Mouse (Mus musculus): ENCODE measurements at regions not wholly inside any gene's neighbourhood (a gene's known extent, or its start where the extent isn't known, plus 50 kb on each side); places are given as distances from the start of the nearest gene placed in this dataset.
A peak's percentile ranks its signal among the peaks of the same experiment; 100 is the strongest.

DNA sequence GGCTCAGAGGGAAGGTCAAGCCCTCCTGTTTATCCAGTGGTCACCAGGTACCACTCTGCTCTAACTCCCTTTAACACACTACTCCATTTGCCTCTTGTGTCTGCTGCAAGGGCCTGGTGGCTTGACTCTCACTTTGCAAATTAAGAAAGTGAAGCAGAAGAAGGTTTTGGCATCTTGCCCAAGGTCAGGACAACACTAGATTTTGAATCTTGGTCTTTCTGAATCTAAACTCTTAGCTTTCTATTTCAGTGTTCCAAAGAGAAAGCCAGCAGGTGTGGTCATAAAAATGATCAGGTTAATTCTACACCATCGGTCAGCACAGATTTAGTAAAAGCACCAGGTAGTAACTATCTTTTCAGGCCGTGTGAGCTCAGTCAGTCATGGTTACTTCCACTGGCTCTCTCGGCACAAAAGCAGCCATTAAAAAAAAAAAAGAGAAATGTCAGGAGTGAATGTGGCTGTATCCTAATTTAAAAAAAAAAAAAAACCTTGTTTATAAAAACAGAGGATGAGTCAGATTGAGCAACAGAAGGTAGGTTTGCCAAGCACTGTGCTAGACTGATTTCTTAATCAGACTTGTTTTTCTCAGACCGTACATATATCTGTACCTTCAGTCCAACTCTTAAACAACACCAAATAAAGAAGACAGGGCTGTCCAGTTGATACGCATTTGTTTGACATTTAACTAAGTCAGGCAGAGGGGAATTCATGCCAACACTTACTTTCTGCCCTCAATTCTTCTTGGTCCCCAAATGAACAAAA lies 403.6 kb upstream of the Rgma start:
- DNase-seq (ENCODE audit: low spot score in 2 of 2) = no peak
- intact Hi-C loops (cut with DNase I) = no loop called here

DNA sequence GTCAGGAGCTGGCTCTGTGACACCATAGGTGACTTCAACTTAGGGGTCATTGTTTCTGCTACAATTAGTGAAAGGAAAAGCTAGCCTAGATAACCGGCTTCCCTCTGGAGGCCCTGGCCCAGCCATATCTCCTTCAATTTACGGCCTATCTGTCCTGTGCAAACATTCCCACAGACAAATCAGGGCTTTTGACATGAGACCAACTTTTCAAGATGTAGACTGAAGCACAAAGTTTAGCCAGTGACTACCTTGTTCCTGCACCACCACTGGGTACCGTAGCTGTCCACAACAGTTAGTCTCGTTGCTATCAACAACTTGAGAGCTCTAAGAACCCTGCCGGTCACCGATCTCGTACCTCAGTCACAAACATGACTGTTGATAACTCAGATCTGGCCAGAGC lies 402.9 kb upstream of the Rgma start:
- intact Hi-C loops (cut with DNase I) = no loop called here
- DNase-seq (ENCODE audit: low spot score in 2 of 2) = no peak

DNA sequence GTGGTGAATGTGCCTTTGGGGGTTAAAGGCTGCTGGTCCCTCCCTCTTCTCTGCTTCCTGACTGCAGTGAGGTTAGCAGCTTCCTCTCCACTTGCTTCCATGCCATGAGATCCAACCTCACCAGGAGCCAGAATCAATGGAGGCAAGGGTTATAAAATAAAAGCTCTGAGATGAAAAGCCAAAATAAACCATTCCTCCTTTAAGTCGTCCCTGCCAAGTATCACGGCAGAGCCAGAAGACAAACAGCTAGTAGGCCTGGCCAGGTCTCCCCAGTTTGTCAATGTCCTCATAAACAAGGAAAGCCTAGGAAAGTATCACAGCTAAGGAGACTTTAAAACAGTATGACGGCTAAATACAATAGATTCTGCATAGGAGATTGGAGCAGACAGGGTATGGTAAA lies 401.5 kb upstream of the Rgma start:
- DNase-seq (ENCODE audit: low spot score in 2 of 2) = no peak
- intact Hi-C loops (cut with DNase I) = no loop called here

DNA sequence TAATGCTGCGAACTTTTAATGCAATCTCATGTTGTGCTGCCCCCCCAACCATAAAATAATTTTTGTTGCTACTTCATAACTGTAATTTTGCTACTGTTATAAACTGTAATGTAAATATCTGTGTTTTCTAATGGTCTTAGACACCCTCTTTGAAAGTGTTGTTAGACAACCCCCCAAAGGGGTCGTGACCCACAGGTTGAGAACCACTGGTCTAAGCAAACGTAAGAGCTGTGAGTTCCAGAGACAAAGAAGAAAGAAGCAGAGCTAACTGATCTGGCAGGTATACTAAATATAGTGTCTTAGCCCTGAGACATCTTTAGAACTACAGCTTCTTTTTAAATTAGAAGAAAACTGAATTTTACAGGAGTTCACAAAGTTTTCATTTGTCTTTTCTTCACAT lies 400.9 kb upstream of the Rgma start:
- DNase-seq (ENCODE audit: low spot score in 2 of 2) = no peak
- intact Hi-C loops (cut with DNase I) = no loop called here

DNA sequence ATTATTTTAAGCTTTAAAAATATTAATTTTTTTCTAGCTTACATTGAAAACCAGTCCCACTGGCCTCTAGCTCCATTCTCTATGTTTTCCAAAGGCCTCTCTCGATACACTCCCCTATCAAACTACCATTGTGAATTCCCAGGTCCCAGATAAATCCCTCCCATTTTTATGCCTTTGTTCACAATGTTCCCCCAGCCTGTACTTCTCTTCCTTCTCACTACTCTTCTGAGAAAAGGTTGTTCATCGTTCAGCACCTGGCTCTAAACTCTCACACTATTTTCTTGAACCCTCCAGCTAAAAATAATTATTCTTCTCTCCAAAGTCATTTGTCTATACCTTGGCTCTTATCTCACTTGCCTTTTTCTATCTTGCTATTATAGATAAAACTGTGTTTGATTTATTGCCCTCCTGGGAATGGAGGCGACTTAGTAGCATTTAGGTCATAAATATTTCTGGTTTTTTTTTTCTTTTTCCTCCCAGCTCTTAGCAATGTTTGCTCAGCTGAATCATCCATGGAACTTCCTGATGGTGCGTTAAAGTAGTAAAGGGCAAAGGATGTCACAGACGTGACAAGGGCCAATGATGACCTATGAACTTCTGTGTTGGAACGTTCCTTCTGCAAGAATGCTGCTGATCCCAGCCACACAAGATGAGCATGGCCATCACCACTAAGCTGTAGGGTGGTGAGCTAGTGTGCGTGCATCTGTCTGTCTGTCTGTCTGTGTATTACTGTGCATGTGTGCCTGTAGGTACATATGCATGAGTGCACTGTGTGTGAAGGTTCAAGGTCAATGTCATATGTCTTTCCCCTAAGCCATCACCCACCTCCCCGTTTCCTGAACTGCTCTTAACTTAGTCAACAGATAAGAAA lies 384.5 kb upstream of the Rgma start:
- intact Hi-C loops (cut with DNase I) = no loop called here

DNA sequence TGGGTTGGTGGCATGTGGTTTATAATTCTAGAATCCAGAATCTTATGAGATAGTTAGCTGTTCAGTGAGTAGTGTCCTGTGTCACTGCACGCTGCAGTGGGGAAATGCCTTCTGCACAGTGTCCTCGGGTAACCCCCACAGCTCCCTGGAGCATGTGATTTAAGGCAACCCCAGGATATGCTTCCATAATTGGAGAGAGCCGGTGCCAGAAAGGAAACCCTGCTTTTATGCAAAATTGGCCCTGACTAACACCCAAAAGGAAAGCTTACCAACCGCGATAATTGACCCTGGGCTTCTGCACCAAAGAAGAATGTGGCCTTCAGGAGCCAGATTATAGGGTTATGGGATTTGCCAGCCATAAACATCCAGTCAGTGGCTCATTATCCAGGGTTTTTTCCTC lies 376.9 kb upstream of the Rgma start:
- intact Hi-C loops (cut with DNase I) = no loop called here

More for the DNA sequence above, 384.5 kb upstream of the Rgma start:
- no peak for DNase-seq (ENCODE audit: low spot score in 2 of 2)

DNA sequence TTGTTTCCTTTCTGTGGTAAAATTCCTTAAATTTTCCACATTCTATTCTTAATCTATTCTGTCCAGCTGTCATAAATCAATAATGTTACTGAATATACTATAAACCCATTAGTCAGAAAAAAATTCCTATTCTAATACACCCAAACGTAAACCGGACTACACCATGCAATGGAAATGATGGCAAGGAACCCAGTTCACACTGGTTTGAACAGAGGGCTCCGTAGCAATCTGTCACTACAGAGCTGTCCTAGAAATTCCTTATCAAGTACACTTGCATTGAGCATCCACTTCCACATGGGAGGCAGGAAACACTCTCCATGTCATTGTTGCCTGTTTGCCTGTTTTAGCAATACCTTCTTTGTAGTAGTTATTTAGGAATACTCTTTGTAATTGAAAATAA lies 356.2 kb upstream of the Rgma start:
- no peak for DNase-seq (ENCODE audit: low spot score in 2 of 2)
- intact Hi-C loops (cut with DNase I) = no loop called here

More for the DNA sequence above, 376.9 kb upstream of the Rgma start:
- peak; percentile 9 to 21 for DNase-seq (ENCODE audit: low spot score in 2 of 2)

DNA sequence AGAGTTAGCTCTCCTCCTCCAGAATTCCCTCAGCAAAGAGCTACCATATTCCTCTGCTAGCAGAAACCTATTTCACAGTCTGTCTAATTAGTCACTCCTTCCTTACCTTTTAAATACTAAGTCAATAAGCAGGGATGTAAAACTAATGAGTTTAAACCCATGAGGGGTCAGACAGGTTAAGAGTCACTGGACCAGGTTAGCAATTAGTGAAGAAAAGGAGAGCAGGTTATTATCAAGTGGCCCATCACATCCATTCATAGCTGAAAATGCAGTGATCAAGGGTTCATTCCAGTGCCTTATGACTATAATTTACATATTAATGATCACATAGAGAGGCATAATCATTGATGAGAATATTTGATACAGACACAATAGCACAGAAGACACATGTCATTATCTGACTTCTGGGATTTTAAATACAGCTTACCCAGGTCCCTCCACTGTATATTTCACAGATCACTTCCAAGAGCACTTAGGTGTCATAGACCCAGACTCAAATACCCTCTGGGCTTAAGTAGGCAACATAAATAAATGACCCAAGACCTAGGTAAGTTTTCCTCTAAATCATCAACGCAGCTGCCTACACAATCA lies 355.4 kb upstream of the Rgma start:
- intact Hi-C loops (cut with DNase I) = loop anchor here (10.0 kb wide), 1 partner anchor 355 kb away; the partner anchor contains the start of gene Rgma
- DNase-seq (ENCODE audit: low spot score in 2 of 2) = no peak

DNA sequence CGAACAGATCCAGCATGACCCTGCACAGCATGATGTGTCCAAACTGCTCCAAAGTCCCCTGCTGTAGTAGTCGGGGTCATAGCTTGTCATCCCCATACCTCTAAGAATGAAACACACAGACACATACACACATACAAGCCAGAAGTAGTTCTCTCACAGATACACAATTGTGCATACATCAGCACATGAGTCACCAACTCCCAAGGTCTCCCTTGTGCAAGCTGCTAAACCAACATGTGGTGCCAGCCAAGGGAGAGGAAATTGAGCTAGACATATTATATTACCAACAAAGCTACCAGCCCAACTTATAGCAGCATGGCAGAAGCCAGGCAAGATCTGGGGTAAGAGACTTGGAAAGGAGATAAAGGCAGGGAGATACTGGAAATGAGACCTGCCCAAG lies 353.5 kb upstream of the Rgma start:
- intact Hi-C loops (cut with DNase I) = loop anchor here (10.0 kb wide), 1 partner anchor 353 kb away; the partner anchor contains the start of gene Rgma
- DNase-seq (ENCODE audit: low spot score in 2 of 2) = no peak

DNA sequence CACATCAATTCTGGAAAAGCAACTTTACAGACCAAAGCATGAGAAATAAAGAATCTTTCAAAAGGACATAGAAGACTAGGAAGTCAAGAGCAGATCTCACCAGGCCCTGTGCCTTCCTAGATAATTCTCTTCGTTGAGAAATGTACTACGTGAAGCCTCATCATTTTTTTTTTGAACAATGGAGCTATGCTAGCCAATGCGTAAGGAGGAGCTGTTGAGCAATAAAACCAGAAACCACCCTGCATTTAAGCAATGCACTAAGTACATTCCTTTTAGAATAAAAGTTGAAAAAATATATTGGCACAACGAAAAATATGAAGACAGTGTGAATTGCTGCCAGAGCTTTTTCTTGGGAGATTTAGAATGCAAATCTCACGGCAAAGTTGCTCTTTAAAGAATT lies 349.7 kb upstream of the Rgma start:
- peak; percentile 12 to 22 for DNase-seq (ENCODE audit: low spot score in 2 of 2)
- intact Hi-C loops (cut with DNase I) = loop anchor here (10.0 kb wide), 1 partner anchor 349 kb away; the partner anchor contains the start of gene Rgma

DNA sequence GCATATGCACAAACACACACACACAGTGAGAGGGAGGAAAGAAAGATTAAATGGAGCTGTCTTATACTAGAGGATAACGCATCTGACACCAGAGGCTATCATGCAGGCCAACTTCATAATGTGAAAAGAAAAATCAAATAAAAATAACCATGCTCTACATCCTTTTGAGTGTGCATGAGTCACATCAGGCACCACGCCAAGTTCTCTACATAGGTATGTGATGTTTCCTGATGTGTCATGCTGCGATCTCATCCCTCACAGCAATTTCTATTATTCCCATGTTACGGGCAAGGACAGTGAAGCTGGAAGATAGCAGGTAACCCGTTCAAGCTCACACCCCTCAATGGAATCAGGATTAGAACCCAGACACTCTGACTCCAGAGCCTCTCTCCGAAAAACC lies 346.4 kb upstream of the Rgma start:
- intact Hi-C loops (cut with DNase I) = loop anchor here (10.0 kb wide), 1 partner anchor 346 kb away; the partner anchor contains the start of gene Rgma
- DNase-seq (ENCODE audit: low spot score in 2 of 2) = peak; percentile 17 to 30

DNA sequence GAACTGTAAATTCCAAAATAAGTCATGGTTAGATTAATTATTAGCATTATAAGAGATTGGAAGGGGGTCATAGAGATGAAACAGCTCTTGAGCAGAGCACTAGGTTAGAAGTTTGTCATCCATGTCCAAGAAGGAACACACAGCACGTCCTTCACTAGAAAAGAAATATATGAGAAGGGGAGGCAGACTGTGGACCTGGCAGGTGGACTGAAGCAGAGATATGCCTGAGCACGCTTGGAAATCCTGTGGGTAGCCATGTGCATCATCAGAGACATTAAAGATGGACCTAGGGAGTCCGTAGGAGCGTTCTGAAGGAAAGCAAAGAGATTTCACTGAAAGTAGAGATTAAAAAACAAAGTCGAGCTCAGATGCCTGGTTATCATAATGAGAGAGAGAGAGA lies 343.9 kb upstream of the Rgma start:
- intact Hi-C loops (cut with DNase I) = no loop called here
- no peak for DNase-seq (ENCODE audit: low spot score in 2 of 2)

DNA sequence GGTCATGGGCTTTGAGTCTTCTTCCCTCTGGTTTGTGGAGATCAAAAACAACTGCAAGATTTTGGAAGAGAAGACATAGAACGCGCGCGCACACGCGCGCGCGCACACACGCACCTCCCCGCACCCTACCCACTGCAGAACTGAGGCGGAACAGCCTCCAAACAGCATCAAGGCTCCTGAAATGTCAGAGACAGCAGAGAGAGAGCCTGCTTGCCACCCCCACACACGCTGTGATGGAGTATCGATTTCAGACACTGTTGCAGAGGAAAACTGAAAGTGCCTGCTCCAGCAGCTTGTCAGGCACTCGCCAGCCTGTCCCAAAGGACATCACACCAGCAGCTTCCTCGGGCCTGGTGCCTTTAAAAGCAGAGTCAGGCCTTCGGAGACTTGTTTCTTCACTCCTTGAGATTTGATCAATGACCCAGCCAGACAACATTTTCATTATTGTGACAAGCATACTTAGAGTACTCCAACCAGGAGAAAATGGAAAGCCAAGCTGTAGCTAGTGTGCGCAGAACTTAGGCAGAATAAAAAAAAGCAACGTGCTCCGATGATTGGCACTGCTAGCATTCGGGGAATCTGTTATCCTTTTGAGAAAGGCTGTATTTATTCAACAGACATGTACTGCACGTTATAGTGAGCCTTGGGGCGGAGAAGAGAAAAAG lies 342.9 kb upstream of the Rgma start:
- intact Hi-C loops (cut with DNase I) = no loop called here

DNA sequence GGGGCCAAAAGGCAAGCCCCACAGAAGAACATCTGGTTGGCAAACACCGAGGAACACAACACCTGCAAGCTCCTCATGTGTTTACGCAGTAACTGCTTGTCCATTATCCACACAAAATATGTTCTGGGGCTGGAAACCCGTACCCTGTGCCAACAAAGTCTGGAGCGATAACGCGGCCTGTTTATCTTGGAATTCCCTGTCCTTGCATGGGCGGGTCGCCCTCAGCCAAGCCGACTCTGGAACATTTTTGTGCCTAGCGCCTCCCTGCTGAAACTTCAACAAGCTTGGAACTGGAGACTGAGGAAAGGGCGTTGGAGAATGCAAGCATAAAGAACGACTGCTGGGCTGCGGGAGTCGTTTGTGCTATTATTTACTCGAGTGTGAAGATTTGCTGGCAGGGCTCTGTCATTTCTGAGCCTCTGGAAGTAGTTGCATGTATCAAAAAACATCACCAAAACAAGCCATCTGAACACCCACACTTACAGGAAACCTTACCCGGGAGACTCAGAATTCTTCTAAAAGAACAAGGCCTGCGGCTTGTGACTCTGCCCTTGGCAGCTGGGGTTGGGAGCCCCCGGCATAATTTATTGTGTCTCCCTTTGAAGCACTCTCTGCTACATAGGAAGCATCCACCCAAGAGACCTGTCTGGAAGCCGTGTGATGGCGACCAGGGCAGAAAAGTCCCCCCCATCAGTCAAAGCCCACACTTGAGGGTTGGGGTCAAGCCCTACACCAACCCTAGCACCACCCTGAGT lies 338.3 kb upstream of the Rgma start:
- DNase-seq (ENCODE audit: low spot score in 2 of 2) = peak; percentile 54 to 59
- intact Hi-C loops (cut with DNase I) = no loop called here

More for the DNA sequence above, 342.9 kb upstream of the Rgma start:
- peak; percentile 39 for DNase-seq (ENCODE audit: low spot score in 2 of 2)

DNA sequence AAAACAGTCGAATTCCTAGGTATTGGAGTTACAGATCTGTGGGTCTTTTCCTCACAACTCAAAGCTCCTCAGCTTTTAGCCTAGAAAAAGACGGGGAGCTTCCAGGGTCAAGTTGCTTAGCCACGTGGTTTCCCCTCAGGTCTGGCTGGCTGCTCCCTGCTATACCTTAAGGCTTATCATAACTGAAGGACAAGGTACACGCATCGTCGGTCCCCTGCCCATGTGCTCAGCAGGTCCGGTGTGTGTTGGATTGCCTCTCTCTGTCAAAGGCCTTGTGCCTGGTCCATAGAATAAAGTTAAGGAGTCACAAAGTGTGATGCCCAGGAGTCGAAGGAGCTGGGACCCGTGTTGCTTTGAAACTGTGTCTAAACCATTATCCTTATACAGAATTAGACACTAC lies 337.7 kb upstream of the Rgma start:
- no peak for DNase-seq (ENCODE audit: low spot score in 2 of 2)
- intact Hi-C loops (cut with DNase I) = no loop called here

DNA sequence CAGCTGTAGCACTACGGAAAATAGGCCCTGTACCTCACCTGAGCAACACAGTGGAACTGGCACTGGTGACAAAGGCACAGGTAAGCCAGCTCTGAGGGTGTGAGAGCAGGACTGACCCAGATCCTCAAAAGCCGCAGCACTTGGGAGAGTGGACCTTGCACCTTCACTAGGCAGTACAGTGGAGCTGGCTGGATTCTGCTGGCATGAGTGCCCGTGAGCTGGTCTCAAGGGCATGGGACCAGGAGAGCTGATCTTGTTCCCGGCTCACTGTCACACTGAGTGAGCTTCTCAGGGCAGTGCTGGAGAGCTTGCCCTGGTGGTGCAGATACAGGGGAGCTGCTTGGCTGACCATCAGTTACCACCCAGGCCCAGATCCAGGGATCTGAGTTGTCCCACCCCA lies 335.4 kb upstream of the Rgma start:
- no peak for DNase-seq (ENCODE audit: low spot score in 2 of 2)
- intact Hi-C loops (cut with DNase I) = no loop called here

DNA sequence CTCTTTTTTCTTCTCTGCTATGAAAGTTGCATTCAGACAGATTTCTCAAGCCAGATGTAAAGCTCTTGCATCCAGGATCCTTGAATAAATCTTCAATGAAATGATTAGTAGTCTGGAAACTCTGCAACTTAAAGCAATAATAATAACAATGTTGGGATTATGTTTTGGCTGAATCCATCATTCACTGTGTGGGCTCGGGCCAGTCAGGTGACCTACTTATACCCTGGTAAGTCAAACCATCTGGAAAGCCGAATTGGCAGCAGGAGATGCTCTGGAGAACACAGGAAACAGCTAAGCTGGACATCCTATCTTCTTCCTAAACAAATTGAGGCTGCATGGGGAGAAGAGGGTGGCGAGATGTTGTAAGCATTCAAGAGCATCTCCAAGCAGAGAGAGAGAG lies 331.0 kb upstream of the Rgma start:
- intact Hi-C loops (cut with DNase I) = no loop called here
- DNase-seq (ENCODE audit: low spot score in 2 of 2) = no peak

DNA sequence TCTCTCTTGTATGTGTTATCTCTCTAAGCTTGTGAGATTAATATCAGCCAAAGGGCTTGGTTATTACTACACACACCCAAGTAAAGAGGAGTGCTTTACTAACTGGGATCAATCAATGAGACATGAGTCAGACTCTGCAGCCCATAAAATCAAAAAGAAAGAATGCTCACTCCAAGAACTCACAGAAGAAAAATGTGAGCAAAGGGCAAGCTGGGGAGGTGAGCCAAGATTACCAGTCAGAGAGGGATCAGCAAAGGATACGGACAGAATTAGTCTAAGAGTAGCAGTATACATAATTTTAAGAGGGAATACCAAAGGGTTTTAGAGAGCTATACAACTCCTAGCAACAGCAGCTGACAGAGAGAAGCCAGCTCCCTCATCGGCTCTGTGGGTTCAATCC lies 319.4 kb upstream of the Rgma start:
- intact Hi-C loops (cut with DNase I) = no loop called here
- no peak for DNase-seq (ENCODE audit: low spot score in 2 of 2)

DNA sequence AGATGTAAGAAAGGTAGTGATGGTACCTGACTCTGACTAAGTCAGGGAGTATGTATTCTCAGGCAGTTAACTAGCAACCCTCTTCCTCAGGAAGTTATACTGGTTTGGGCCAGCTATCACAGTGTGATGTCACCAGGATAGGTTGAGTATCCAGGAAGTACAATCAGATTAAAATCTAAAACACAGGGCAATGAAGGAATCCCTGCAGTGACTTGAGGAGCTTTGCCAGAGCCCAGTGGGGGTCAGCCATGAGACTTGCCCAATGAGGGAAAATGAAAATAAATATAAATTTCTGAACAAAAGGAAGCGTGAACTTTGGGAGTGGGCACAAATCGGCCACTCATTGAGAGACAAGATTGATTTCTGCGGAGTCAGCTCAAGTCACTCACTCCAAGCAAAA lies 311.8 kb upstream of the Rgma start:
- intact Hi-C loops (cut with DNase I) = no loop called here
- no peak for DNase-seq (ENCODE audit: low spot score in 2 of 2)
